Mouse (Mus musculus) thymus, adult 2 months (tissue): ENCODE measurements around the gene Ptpn18.

Source experiments
- CTCF ChIP-seq: fragments of 200-500 bp; IDR thresholded peaks from 2 replicates; pipeline ENCODE4 v1.5.1; 2012; ENCODE audit warnings: mild to moderate bottlenecking, control low read depth, low read length, moderate library complexity, borderline replicate concordance; ENCODE audit not compliant: control insufficient read depth, poor library complexity, insufficient read depth; ENCODE audit errors: extremely low read depth
- POLR2A ChIP-seq: fragments of 200-500 bp; IDR thresholded peaks from 2 replicates; pipeline ENCODE4 v1.6.1; 2012; ENCODE audit warnings: mild to moderate bottlenecking, low read length, control low read depth, moderate library complexity; ENCODE audit not compliant: control insufficient read depth, poor library complexity, insufficient read depth; ENCODE audit errors: extremely low read depth

DNA sequence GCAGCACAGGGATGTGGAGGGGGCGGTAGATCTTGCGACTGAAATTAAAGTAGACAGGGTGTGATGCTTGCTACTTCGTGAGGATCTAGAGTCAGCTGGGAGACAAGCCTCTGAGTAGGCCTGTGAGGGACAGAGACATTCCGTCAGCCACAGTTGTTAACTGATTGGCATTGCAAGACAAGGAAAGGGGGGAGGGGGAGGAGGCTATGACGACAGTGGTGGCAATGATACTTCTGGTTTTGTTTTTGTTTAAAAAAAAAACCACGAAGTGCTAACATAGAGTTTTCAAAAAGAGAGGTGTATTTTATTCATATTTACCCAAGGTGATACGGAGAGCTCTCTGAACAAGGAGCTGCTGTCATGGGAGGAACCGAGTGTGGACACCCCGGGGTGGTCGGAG lies 24.9 kb downstream of the Ptpn18 start:
- no peak for TF ChIP-seq CTCF
- no peak for TF ChIP-seq POLR2A
